Mouse (Mus musculus) layer of hippocampus, adult 11-12 months (tissue): ENCODE data around the gene Arvcf.
A peak's percentile ranks its signal among the peaks of the same experiment; 100 is the strongest.

Source experiments
- DNase-seq: peaks from one replicate; pipeline ENCODE4 v3.0.0; 2022; ENCODE audit warnings: low spot score

Gene Arvcf

DNA sequence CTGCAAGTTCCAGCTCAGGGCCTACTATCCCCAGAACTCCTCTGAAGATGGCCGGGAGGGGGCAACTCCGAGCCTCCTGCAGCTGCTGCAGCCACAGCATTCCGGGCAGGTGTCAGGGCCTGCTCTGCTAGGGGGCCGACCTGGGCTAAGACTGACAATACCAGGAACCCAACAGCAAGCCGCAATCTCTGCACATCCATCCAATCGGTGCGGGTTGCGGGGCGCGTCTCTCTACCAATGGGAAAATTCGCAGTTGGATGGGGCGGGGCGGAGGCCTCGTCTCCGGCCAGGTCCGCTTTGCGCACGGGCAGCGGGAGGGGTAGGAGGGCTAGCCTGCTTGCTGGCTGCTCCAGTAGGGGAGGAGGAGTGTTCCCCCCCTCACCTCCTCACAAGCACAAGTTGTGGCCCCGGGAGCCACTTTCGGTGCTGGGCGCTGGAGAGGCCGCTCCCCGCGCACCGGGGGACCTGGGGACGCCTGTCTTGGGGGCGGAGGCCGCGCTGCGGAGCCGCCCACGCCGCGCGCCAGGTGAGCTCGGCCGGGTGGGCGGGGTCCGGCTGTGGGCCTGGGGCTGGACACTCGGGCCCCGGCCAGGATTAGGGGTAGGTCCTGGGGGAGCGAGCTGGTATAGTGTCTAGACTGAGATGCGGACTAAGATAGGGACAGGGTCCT is at the start of gene Arvcf, which contains the start of gene Tango2:
TSS of gene Arvcf (plus strand) at position 252 of the 670 bp plus-strand sequence.
TSS of gene Tango2 (minus strand) at position 173 of the 670 bp plus-strand sequence.
- DNase-seq: peak; percentile 95

DNA sequence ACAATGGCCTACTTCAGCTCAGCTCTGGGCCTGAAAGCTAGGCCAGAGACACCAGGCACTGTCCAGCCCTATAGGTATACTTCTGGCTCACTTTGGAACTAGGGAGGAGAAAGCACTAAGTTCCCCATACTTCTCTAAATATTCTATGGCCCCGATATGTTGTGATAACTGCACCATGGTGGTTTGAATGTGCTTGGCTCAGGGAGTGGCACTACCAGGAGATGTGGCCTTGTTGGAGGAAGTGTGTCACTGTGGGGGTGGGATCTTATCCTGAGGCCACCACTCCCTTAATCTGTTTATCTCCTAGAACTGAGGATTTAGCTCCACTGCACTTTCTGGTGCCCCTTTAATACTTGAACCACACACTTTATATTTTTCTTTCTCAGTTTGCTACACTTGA is 39.8 kb upstream of the Arvcf start:
- no peak for DNase-seq

DNA sequence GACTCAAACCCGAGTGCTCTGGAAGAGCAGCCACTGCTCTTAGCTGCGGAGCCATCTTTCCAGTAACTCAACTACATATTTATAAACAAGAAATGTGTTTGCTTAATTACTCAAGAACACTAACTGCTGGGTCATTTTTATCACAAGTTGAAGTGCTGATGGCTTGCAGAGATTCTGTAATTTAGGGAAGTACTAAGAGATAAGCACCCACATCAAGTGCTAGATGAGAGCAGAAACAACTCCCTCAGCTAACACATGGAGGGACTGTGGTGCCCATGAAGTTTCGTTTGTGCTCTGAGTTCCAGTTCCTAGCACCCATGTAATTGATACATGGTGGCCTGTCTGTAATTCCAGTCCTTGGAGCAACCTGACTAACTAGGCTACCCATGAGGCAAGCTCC is 29.0 kb upstream of the Arvcf start:
- no peak for DNase-seq

DNA sequence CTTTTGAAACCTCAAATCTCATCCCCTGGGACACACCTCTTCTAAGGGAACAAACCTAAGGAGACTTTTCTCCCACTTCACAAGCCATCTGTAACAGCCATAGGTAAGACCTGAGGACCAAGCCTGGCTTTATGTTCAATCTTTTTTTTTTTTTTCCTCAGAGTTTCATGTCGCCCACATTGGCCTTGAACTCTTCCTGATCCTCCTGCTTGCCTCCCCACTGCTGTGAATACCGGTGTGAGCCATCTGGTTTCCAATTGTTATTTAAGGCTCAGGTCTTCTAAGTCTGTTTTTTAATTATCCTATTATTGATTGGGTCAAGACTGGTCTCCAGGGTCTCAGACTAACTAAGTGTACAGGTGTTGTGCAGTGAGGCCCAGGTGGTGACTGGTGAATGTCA is 26.5 kb upstream of the Arvcf start:
- DNase-seq: no peak

DNA sequence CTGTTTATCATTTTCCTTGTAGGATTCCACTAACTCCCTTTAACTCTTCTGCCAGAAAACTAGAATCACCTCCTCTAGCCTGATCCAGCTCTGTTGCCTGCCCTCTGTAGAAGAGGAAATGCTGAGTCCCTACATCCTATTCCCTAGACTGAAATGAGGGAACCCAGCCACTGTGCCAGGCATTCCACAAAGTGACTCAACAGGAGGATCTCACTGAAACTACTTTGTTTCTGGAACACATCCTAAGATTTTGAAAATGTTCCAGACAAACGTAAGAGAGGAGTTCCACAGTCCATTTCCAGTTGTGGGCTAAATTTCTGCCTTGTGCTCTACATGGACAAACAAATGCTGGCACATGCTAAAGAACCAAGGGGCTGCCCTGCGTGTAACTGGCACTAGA is 24.5 kb upstream of the Arvcf start:
- DNase-seq: no peak

DNA sequence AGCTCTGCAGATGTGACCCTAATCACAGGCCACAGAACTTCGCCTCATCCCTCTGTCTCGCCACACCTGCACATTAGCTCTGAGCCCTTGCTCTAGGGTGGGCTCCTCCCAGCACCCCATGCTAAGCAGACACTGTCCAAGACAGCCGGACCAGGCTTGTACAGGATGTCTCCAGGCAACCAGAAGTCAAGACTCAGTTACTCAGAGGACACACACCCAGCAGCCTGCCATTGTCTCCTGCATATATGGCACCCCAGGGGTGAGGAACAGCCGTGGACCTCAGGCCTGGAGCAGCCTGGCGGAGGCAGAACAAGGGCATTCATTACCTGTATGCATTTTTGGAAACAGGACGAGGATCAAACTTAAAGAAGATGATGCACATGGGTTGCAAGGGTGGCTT is 24.0 kb upstream of the Arvcf start:
- no peak for DNase-seq

DNA sequence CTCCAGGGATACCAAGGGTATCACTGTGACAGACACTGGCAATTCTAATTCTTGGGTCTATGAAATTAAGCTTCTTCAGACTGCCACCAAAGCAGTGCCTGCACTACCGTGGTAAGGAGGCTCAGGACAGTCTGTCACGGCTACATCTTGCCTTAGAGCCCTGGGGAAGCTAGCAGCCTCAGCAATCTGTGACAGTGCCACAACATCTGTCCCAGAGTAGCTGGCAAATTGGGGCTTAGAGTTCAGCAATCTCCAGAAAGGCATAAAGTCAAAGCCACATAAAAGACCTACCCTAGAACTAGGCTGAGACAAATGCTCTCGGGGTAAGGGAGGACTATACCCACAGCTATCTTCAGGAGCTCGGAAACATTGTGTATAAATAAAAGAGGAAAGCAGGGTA is 22.2 kb upstream of the Arvcf start:
- no peak for DNase-seq

DNA sequence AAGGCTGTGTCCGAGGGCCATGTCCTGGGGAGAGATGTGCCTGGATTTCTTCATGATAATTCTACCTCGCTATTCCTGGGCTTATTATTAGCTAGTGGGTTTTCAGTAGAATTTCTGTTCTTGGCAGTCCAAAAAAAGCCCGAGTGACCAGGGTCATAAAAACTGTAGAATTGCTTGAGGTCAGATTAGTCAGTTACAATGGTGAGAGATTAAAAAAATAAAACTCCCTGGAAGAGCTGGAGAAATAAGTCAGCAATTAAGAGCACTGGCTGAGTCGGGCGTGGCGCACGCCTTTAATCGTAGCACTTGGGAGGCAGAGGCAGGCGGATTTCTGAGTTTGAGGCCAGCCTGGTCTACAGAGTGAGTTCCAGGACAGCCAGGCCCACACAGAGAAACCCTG is 20.0 kb upstream of the Arvcf start:
- no peak for DNase-seq

DNA sequence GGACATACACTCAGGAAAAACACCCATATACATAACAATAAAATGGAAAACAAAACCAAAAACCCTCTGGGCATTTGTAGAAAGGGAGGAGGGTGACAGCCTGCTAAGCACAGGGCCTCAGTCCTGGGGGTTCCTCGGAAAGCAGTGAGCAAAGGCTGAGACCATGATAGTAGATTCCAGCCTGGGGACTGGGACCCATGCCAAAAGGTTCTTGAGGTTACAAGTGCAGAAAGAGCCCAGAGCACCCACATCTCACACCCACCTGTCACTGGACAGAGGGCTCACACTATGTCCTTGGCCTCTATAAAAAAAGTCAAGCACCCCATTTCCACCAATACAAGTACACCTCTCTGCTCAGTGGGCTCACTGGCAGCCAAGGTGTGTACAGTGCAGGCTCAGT is 19.5 kb upstream of the Arvcf start:
- no peak for DNase-seq

DNA sequence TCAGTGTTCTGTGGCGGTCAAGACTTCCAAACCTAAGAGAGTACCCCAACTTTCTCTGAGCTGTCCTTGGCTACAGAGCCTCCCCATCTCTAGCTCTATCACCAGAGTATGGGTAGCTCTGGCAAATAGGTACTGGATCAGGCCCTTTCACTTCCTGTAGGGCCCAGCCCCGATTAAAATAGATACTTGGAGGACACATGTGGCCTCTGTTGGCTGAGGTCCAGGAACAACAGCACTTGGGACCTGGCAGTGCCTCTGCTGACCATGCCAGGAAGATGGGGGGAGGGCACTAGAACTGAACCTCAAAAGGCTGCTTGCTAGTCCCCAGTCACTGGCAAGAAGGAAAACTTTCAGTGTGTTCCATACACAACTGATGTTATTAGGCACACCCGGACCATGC is 14.0 kb upstream of the Arvcf start:
- no peak for DNase-seq

DNA sequence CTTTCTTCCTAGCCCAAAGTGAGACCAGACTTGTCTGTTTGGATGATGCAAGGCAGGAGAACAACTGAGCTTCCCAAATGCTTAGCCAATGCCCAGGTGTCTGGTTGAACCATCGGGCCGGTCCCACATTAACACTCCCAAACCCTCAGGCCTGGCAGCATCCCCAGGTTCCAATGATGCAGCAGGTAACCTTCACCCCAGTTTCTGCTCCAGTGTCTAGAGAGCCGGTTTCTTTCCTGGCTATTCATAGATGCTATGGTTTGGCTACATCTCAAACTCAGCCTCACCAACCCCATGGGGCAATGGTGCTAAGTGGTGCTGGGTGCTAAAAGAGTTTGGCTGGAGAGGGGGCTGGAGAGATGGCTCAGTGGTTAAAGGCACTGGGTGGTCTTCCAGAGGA is 12.0 kb upstream of the Arvcf start:
- DNase-seq: no peak

DNA sequence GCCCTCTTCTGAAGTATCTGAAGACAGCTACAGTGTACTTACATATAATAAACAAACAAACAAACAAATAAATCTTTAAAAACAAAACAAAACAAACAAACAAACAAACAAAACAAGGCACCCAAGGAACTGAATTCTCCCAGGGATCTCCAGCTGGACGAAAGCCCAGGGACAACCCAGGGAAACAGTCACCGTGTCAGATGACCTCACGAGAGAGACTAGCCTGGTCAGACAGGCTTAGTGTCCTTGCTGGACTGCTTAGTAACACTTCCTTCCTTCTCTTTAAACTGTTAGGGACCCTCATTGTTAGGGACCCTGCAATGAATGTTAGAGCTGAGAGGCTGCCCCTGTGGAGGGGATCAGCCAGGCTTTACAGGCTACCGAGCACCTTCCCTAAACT is 10.7 kb upstream of the Arvcf start:
- DNase-seq: no peak

DNA sequence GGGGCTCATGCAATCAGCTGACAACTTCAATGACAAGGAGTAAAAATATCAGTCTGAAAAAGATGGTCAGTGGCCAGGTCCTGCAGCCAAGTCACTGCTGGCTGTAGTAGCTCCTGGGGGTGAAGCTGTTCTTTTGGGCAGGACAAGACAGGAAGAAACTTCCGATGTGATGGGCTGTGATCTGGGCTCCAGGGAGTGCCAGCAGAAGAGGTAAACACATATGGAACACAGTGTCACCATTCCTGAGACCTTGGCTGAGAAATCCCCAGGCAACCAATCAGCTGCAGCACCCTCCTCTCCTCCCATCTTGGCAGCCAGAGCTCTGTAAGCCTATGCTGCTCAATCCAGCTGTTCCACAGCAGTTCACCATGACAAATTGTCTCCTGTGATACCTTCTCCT is 8.1 kb upstream of the Arvcf start:
- no peak for DNase-seq

DNA sequence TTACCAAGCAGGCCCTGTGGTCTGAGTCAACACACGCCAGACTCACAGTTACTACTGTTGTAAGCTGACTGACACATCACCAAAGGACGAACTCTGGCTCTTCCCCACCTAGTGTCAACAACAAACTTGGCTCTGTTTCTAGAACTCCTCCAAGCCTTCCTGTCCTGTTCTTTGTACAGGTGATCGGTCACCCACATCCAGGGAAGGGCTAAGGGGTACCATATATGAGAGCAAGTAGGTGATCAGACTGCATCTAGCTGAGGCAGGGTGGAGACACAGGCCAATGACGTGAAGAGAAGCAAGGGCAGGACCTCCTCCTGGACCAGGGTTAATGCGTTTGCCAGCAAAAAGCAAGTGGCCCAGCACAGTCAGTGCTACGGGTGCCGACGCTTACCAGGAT is 6.4 kb upstream of the Arvcf start:
- no peak for DNase-seq

DNA sequence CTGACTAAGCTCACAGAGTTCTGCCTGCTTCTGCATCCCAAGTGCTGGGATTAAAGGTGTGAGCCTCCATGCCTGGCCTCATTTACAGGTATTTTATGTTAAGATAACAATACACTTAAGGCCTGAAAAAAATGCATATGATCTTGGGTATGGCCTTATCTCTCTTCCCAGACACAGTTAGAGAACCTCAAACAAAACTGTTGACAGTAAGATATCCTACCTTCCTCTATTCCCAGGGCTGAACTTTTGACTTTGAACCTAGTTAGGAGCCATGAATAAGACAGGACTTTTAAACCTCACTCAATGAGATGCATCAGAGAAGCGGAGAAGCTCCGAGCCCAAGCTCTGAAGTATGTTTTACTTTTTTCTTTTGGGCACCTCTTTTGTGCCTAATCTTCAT is 5.9 kb upstream of the Arvcf start:
- DNase-seq: no peak

DNA sequence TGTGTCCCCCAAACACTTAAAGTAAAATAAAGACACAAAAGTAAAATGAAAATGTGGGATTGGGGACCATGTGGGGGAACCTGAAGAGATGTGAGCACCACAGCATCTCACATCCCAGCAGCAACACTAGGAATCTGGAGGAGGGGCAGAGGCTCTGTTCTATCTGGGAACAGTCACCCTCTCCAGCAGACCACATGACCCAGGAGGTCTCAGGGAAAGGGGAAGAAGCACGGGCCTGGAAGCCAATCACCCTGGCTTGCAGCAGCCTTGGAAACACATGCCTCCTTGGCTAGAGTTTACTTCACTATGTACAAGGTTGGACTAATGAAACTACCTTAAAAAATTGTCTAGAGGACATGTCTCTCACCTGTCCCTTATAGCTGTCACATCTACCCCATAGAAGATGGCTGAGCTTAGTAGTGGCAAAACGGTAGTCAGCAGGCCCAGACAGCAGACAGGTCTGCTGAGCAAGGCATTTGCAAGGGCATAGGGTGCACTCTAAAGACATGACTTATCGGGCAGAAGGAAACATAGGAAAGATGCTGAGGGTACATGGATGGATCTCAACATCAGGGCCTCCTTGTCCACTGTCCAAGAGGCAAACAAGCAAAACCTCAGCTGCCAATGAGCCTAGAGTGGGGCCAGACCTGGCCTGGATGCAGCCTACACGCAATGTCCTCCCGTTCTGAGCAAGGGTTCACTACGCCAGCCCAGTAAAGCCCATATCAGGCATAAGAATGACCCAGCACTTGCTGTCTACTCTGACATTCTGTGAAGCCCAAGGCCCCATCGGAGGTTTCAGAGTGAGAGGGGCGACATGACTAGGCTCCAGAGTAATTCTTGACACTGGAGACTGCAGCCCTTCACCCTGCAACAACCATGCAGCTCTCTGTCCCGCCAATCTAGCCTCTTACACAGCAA is 5.1 kb upstream of the Arvcf start:
- no peak for DNase-seq

DNA sequence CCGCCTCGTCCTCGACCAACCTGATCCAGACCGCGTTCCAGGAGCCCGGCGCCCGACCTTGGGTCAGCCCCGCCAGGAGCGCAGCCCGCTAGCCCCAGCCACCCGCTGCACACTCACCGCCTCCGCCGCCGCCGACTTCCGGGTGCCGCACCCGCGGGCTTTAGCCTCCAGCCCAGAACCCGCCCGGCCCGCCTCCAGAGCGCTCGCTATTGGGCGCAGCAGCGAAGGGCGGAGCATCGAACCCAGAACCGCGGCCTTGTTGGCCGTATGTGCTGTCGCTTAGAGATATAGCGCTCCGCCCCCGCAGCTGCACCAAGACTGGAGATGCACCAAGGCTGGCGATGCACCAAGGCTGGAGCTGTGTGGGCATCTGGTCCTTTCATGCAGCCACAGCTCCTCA is 4.2 kb upstream of the Arvcf start:
- peak; percentile 98 for DNase-seq

DNA sequence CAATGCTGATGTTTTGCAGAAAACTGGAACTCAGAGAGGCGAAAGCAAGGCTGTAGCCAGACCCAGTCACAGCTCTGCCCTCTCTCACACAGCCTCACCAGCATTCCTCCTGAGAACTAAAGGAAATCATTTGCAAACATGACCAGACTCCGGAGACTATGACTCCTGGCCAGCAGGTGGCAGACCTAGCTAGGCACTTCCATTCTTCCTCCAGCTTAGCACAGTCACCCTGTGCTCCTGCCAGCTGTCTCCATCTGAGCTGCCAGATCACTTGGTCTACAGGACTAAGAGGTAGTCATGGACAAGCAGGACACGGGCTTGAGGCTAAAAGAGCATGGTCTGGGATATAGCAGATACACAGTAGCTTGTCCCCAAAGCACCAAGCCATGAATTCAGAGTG is 2.7 kb upstream of the Arvcf start:
- DNase-seq: peak; percentile 90

DNA sequence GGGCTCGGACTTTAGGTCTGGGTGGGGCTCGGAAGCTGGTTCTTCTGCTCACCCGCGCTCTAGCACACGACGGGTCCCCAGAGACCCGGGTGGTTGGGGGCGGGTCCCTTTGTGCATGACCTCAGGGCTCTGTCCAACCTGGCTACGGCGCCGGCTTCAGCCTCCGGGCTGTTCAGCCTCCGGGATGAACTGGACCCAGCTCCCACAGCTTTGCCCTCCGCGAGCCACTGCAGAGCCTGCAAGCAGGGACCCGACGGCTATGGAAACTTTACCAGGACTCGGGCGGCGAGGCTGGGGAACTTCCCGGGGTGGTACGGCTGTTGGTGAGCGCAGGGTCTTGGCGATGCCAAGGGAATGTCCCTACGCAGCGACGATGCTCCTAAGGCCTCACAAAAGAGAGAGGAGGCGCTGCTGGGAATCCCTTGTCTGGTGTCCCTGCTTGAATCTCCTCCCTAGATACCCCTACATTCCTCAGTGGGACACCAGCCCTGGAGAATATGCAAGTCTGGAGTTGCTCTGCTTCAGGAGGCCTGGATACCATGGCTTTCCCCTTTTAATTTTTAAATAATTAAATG is 706 bp downstream of the Arvcf start:
- DNase-seq: no peak

DNA sequence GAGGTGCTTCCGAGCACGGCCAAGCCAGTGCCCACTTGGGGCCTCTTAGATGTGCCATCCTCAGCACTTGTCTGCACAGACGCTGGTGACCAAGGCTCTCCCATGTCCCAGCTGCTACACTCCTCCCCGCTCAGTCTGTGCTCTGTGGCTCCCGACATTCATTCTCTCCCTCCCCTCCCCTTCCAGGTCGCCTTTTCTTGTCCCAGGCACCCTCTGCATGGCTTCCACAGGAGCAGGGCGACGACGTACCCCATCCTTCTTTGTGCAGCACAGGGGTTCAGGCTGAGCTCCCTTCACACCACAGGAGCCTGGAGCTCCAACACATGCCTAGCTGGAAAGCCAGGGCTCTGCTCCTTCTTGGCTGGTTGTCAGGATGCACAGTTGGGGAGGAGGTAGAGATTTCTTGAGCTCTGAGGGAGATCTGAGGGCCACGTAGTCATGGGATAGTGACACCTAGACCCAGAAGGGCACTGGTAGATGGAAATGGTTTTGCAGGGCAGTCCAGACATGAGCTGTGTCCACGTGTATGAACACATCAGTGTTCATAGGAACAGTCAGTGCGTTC is 1.9 kb downstream of the Arvcf start:
- no peak for DNase-seq

DNA sequence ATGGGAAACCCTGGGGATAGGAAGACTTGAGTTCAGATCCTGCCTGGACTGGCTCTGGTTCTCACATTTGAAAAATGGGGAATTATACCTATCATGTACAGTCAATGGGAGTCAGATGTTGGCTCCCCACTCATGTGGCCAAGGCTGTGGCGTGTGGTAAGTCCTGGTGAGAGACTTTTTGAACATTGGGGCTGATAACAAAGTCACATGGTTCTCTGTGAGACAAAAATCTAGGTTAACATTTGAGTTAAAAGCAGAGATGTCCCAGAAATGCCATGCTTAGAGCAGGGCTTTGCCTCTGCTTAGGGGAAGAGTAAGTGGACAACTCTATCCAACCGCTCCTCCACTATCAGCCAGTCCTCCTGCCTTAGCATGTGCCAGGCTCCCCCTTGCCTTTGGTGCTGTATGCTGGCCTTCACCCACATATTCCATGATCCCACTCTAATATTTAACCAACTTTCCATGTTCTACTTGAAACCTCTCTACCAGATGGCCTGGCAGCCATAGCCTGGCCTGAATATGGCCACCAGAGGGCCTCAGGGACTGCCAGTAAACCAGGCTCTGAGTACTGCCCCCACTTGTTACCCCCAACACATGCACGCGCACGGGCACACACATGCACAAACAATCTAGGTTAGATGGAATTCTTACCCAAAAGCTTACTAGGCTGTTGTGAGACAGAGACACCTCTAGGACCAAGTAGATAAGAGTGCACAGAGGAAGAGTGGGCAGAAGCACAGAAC is 3.5 kb downstream of the Arvcf start:
- peak; percentile 66 for DNase-seq

DNA sequence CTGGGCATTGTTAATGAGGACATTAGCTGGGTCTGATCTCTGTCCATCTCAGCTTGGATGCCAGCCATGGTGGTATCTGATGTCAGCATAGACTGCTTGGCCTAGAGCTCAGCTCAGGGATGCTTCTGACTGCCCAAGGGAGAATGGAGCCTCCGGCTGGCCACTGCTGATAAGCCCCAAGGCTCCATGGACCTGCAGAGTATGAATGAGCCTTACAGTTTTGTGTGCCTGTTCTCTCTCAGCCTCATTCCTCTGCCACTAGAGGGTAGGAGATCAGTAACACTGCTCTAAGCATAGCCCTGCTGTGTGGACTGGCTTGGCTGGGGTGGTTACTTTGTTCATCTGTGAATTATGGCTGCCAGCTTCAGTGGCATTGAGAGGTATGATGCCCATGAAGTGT is 5.1 kb downstream of the Arvcf start:
- DNase-seq: no peak
